Mouse (Mus musculus): ENCODE results near the gene Gpr61. TPM values are rescaled to one million over a fixed set of nuclear protein-coding genes. Genes with fewer than 3 reads are reported as not detected.

Gpr61 gene
- polyA plus RNA-seq, 1 experiment from 2014 or later, result 1.4 TPM

DNA sequence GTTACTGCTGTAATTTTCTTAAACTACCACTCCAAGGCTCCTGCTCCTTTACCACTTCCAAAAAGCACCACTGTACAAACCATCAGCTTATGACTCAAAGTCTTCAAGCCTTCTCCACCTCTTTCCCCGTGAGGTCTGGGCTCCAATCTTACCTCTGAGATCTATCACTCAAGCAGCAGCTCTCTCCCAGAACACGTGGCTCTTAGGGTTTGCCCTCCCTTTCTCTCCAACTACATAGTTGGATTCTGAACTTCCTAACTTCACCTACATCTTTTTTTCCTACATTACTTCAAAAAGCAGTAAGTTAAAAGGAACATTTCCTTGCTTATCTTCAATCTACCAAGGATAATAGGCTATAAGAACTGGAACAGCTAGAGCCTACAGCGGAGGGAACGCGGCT, 26.2 kb downstream of the Gpr61 start:
- Histone ChIP-seq H3K4me1 (ENCODE audit: control insufficient read depth, insufficient read depth, low read length) (no peaks in the 10 kb centered on the region), H3K9ac (replicated peaks; ENCODE audit: low read length) (no peak overlapping the region), H3K27me3 (ENCODE audit: control insufficient read depth, insufficient read depth, low read length) (no peaks in the 10 kb centered on the region), H3K4me3 (replicated peaks; ENCODE audit: low read depth, low read length) (no peak overlapping the region), H3K9me3 (ENCODE audit: control insufficient read depth, low read length) (no peaks in the 10 kb centered on the region), H3K36me3 (ENCODE audit: control insufficient read depth, insufficient read depth, low read length) (peaks cover 3% of the 10 kb centered on the region), H3K27ac (replicated peaks; ENCODE audit: low read depth, low read length) (no peak overlapping the region), H3K4me2 (ENCODE audit: low read length) (no peak overlapping the region)
- no peak for ATAC-seq (ENCODE audit: low FRiP score, low TSS enrichment)
- DNase-seq, result no peak
- 90% methylated on average over 5 of the region's 5 CpGs for WGBS

DNA sequence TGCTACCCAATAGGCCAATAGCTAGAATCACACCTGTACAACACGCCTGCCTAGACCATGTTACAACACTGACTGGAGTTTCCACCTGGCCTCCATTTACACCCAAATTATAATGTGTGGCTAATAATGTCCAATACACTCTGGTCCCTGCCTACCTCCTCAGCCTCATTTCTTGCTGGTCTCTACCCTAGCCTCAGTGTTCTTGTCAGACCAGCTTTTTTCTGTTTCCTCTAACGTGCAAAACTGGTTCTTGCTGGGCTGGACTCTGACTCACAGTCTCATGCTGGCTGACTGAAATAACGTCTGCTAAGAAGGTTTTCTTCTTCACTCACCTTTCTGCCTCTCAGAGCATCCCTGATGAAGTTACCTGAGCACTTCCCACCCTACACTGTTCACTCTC, 28.4 kb downstream of the Gpr61 start:
- ATAC-seq (ENCODE audit: low FRiP score, low TSS enrichment), result no peak
- no peak overlapping the region for H3K27ac ChIP-seq (replicated peaks; ENCODE audit: low read depth, low read length)
- WGBS, result 94% methylated on average over 3 of the region's 3 CpGs
- no peak for DNase-seq
- no peak overlapping the region for H3K9ac ChIP-seq (replicated peaks; ENCODE audit: low read length)
- no peaks in the 10 kb centered on the region for H3K4me1 ChIP-seq (ENCODE audit: control insufficient read depth, insufficient read depth, low read length)
- H3K4me3 ChIP-seq (replicated peaks; ENCODE audit: low read depth, low read length), result no peak overlapping the region
- H3K4me2 ChIP-seq (ENCODE audit: low read length), result no peak overlapping the region
- no peaks in the 10 kb centered on the region for H3K9me3 ChIP-seq (ENCODE audit: control insufficient read depth, low read length)
- no peaks in the 10 kb centered on the region for H3K27me3 ChIP-seq (ENCODE audit: control insufficient read depth, insufficient read depth, low read length)
- peaks cover 20% of the 10 kb centered on the region for H3K36me3 ChIP-seq (ENCODE audit: control insufficient read depth, insufficient read depth, low read length)

DNA sequence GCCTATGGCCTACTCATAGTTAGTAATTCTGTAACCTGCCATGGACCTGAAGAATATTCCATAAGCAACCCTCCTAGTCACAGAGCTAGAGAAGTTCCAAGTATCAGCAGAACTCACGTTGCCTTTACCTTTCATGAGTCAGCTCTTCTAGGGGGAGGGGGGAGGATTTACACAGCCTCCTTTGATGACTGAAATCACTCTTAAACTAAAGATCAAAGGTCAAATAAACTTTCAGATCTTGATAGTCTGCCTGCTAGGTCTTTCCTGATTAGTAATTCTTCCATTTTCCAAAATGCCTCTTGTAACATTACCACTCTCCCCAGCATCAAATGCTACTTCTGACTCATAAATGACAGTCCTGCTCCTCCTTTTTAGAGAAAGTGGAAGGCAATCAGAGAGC, 30.6 kb downstream of the Gpr61 start:
- H3K9ac ChIP-seq (replicated peaks; ENCODE audit: low read length), result no peak overlapping the region
- H3K4me1 ChIP-seq (ENCODE audit: control insufficient read depth, insufficient read depth, low read length), result no peaks in the 10 kb centered on the region
- H3K36me3 ChIP-seq (ENCODE audit: control insufficient read depth, insufficient read depth, low read length), result peaks cover 30% of the 10 kb centered on the region
- ATAC-seq (ENCODE audit: low FRiP score, low TSS enrichment) (no peak), DNase-seq (no peak)
- no peaks in the 10 kb centered on the region for H3K9me3 ChIP-seq (ENCODE audit: control insufficient read depth, low read length)
- H3K4me3 ChIP-seq (replicated peaks; ENCODE audit: low read depth, low read length), result no peak overlapping the region
- H3K27me3 ChIP-seq (ENCODE audit: control insufficient read depth, insufficient read depth, low read length), result no peaks in the 10 kb centered on the region
- H3K27ac ChIP-seq (replicated peaks; ENCODE audit: low read depth, low read length), result no peak overlapping the region
- H3K4me2 ChIP-seq (ENCODE audit: low read length), result no peak overlapping the region
- 55% methylated on average over 1 of the region's 1 CpGs for WGBS

DNA sequence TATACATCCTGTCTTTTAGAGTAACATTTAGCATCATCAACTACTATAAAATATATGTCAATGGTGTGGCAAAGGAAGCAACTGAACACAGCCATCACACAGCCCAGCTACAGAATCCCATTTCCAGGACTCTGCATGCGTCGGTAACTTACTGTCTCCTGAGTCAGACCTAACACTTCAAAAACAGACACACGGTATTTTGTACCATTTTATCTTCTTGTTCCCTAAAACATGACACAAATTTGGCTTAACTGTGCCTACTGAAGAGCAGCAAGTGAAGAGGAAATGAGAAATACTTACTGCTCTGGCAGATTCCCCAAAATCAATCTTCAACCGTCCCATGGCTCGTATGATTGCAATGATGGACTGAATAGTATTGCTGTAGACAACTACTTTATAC, 31.4 kb downstream of the Gpr61 start:
- Histone ChIP-seq H3K27ac (replicated peaks; ENCODE audit: low read depth, low read length) (no peak overlapping the region), H3K36me3 (ENCODE audit: control insufficient read depth, insufficient read depth, low read length) (peaks cover 38% of the 10 kb centered on the region), H3K9me3 (ENCODE audit: control insufficient read depth, low read length) (no peaks in the 10 kb centered on the region), H3K4me1 (ENCODE audit: control insufficient read depth, insufficient read depth, low read length) (no peaks in the 10 kb centered on the region), H3K9ac (replicated peaks; ENCODE audit: low read length) (no peak overlapping the region), H3K4me2 (ENCODE audit: low read length) (no peak overlapping the region), H3K27me3 (ENCODE audit: control insufficient read depth, insufficient read depth, low read length) (no peaks in the 10 kb centered on the region), H3K4me3 (replicated peaks; ENCODE audit: low read depth, low read length) (no peak overlapping the region)
- DNase-seq, result no peak
- no peak for ATAC-seq (ENCODE audit: low FRiP score, low TSS enrichment)
- 95% methylated on average over 5 of the region's 5 CpGs for WGBS

DNA sequence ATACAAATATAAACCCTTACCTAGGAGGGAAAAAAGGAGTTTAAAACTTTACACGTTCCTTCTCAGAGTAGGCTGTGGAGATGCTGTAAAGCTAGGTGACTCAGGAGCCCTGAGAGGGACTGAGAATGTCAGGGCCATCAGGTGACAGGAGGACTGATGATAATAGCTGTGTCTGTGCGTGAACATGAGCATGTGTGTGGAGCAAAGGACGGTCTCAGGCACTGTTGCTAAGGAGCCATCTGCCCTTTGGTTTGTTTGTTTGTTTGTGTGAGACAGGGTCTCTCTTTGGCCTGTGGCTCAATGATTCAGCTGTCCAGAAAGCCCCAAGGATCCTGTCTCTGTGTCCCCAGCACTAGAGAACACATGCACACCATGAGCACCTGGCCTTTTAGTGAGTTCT, 33.6 kb downstream of the Gpr61 start:
- H3K4me2 ChIP-seq (ENCODE audit: low read length), result no peak overlapping the region
- DNase-seq (no peak), ATAC-seq (ENCODE audit: low FRiP score, low TSS enrichment) (no peak)
- H3K36me3 ChIP-seq (ENCODE audit: control insufficient read depth, insufficient read depth, low read length), result peaks cover 54% of the 10 kb centered on the region
- no peaks in the 10 kb centered on the region for H3K9me3 ChIP-seq (ENCODE audit: control insufficient read depth, low read length)
- no peaks in the 10 kb centered on the region for H3K4me1 ChIP-seq (ENCODE audit: control insufficient read depth, insufficient read depth, low read length)
- no peaks in the 10 kb centered on the region for H3K27me3 ChIP-seq (ENCODE audit: control insufficient read depth, insufficient read depth, low read length)
- no peak overlapping the region for H3K4me3 ChIP-seq (replicated peaks; ENCODE audit: low read depth, low read length)
- no peak overlapping the region for H3K27ac ChIP-seq (replicated peaks; ENCODE audit: low read depth, low read length)
- WGBS, result 92% methylated on average over 3 of the region's 3 CpGs
- H3K9ac ChIP-seq (replicated peaks; ENCODE audit: low read length), result no peak overlapping the region

DNA sequence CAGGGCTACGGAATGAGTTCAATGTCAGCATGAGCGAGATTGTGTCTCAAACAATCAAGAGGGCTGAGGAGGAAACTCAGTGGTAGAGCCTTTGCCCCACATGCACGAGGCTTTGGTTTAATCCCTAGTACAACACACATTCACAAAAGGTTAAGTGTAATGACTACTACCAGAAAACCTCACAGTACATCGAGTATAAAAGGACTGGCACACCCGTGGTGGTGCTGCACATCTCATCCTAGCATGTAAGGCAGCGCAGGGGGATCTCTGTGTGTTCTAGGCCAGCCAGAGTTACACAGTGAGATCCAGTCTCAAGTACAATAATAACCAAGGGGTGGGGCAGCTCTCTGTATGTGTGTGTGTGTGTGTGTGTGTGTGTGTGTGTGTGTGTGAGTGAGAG, 37.2 kb downstream of the Gpr61 start:
- Histone ChIP-seq H3K27ac (replicated peaks; ENCODE audit: low read depth, low read length) (no peak overlapping the region), H3K4me1 (ENCODE audit: control insufficient read depth, insufficient read depth, low read length) (no peaks in the 10 kb centered on the region), H3K4me2 (ENCODE audit: low read length) (no peak overlapping the region), H3K9ac (replicated peaks; ENCODE audit: low read length) (no peak overlapping the region), H3K4me3 (replicated peaks; ENCODE audit: low read depth, low read length) (no peak overlapping the region), H3K27me3 (ENCODE audit: control insufficient read depth, insufficient read depth, low read length) (no peaks in the 10 kb centered on the region), H3K9me3 (ENCODE audit: control insufficient read depth, low read length) (no peaks in the 10 kb centered on the region), H3K36me3 (ENCODE audit: control insufficient read depth, insufficient read depth, low read length) (peaks cover 70% of the 10 kb centered on the region)
- DNase-seq (no peak), ATAC-seq (ENCODE audit: low FRiP score, low TSS enrichment) (no peak)
- WGBS, result 93% methylated on average over 6 of the region's 6 CpGs

DNA sequence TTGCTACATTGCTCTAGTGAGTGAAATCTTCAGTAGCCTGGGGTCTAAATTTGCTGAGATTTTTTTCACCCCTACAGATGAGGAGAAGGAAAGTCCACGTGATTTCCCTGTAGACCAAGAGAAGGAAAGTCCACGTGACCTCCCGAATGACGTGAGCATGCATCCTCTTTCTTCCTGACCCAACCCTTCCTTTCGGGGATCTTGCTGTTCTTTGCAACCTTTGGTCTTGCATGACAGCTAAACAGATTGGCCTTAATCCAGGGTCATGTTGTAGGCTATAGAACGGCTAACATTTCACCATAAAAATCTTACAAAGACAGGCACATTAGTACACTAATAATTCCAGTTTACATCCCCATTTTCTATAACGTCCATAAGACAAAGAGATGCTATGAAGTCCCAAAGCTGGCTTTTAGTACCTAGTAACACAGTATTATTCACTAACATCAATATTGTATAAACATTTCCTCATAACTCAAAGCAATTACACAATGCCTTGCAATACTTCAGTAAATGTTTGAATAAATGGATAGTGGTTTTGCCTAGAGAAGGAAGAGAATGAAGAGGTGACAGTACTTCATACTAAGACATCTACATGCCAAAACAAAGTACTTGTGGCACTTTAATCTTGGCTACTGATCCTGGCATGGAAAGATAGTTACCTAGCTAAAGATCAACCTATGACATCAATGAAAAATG, 40.9 kb downstream of the Gpr61 start:
- Histone ChIP-seq H3K36me3 (ENCODE audit: control insufficient read depth, insufficient read depth, low read length) (peaks cover 85% of the 10 kb centered on the region), H3K4me3 (replicated peaks; ENCODE audit: low read depth, low read length) (no peak overlapping the region), H3K9ac (replicated peaks; ENCODE audit: low read length) (no peak overlapping the region), H3K27ac (replicated peaks; ENCODE audit: low read depth, low read length) (no peak overlapping the region), H3K27me3 (ENCODE audit: control insufficient read depth, insufficient read depth, low read length) (no peaks in the 10 kb centered on the region), H3K9me3 (ENCODE audit: control insufficient read depth, low read length) (no peaks in the 10 kb centered on the region), H3K4me2 (ENCODE audit: low read length) (no peak overlapping the region), H3K4me1 (ENCODE audit: control insufficient read depth, insufficient read depth, low read length) (no peaks in the 10 kb centered on the region)
- ATAC-seq (ENCODE audit: low FRiP score, low TSS enrichment), result no peak
- no peak for DNase-seq
- WGBS, result 92% methylated on average over 7 of the region's 7 CpGs

DNA sequence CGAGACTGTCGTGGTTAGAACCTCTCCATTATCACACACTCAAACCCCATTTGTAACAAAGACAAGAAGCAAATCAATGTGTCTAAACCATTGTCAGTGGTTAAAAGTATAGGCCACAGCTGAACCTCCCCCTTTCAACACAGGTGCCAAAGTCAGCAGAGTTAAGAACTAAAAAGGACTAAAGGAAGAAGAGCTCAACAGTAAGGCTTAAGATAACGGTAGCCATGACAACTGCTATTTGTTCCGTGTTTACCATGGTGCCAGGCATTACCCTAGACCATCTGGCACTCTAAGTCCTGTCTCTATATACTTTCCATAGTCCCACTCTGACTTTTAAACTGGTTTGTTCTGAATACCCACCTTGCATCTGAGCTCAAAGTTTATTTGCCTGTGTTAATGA, 42.0 kb downstream of the Gpr61 start:
- H3K4me2 ChIP-seq (ENCODE audit: low read length), result no peak overlapping the region
- ATAC-seq (ENCODE audit: low FRiP score, low TSS enrichment) (no peak), DNase-seq (no peak)
- WGBS, result 82% methylated on average over 4 of the region's 4 CpGs
- H3K4me1 ChIP-seq (ENCODE audit: control insufficient read depth, insufficient read depth, low read length), result no peaks in the 10 kb centered on the region
- H3K9ac ChIP-seq (replicated peaks; ENCODE audit: low read length), result no peak overlapping the region
- H3K36me3 ChIP-seq (ENCODE audit: control insufficient read depth, insufficient read depth, low read length), result peaks cover 86% of the 10 kb centered on the region
- H3K4me3 ChIP-seq (replicated peaks; ENCODE audit: low read depth, low read length), result no peak overlapping the region
- H3K27ac ChIP-seq (replicated peaks; ENCODE audit: low read depth, low read length), result no peak overlapping the region
- H3K27me3 ChIP-seq (ENCODE audit: control insufficient read depth, insufficient read depth, low read length), result no peaks in the 10 kb centered on the region
- no peaks in the 10 kb centered on the region for H3K9me3 ChIP-seq (ENCODE audit: control insufficient read depth, low read length)

DNA sequence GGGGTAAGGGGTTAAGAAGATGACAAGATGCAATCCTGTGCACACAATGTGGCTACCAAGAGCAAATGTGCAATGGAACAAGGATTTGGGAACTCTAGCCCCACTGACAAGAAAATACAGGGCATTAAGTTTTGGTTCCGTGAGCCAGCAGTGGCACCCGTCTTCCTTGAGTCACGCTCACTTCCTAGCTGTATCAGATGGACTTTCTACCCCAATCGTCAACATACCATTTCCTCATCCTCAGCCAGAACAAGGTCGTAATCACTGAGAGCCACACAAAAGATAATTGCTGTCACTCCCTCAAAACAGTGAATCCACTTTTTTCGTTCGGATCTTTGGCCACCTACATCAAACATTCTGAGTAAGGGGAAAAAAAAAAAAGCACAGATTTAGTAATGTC, 42.4 kb downstream of the Gpr61 start:
- no peak overlapping the region for H3K27ac ChIP-seq (replicated peaks; ENCODE audit: low read depth, low read length)
- H3K9me3 ChIP-seq (ENCODE audit: control insufficient read depth, low read length), result no peaks in the 10 kb centered on the region
- H3K4me2 ChIP-seq (ENCODE audit: low read length), result no peak overlapping the region
- 94% methylated on average over 7 of the region's 7 CpGs for WGBS
- ATAC-seq (ENCODE audit: low FRiP score, low TSS enrichment) (no peak), DNase-seq (no peak)
- H3K27me3 ChIP-seq (ENCODE audit: control insufficient read depth, insufficient read depth, low read length), result no peaks in the 10 kb centered on the region
- H3K9ac ChIP-seq (replicated peaks; ENCODE audit: low read length), result no peak overlapping the region
- no peaks in the 10 kb centered on the region for H3K4me1 ChIP-seq (ENCODE audit: control insufficient read depth, insufficient read depth, low read length)
- H3K4me3 ChIP-seq (replicated peaks; ENCODE audit: low read depth, low read length), result no peak overlapping the region
- peaks cover 85% of the 10 kb centered on the region for H3K36me3 ChIP-seq (ENCODE audit: control insufficient read depth, insufficient read depth, low read length)
